Mouse (Mus musculus) E14TG2a.4 (cell line): ENCODE measurements around the gene Nsmce3.

Experiments
- H3K27me3 ChIP-seq: 2 replicates; pipeline ENCODE4 v1.6.1; 2014; ENCODE audit warnings: low read length, control low read depth; ENCODE audit not compliant: insufficient read depth
- H3K36me3 ChIP-seq: 2 replicates; pipeline ENCODE4 v1.6.1; 2014; ENCODE audit warnings: low read length, control low read depth; ENCODE audit not compliant: insufficient read depth
- H3K4me1 ChIP-seq: replicated peaks from 2 replicates; pipeline ENCODE4 v1.6.1; 2014; ENCODE audit warnings: low read depth, low read length, control low read depth
- H3K4me3 ChIP-seq: replicated peaks from 2 replicates; pipeline ENCODE4 v1.5.1; 2014; ENCODE audit warnings: mild to moderate bottlenecking, low read length
- H3K9me3 ChIP-seq: 2 replicates; pipeline ENCODE4 v1.6.1; 2014; ENCODE audit warnings: low read length, control low read depth
- CTCF ChIP-seq: conservative IDR thresholded peaks from 2 replicates; pipeline ENCODE4 v1.5.1; 2014; ENCODE audit warnings: low read length
- NANOG ChIP-seq: IDR thresholded peaks from 2 replicates; pipeline ENCODE4 v1.6.1; 2014; ENCODE audit warnings: borderline replicate concordance, low read length, mixed read lengths
- POU5F1 ChIP-seq: IDR thresholded peaks from 2 replicates; pipeline ENCODE4 v1.6.1; 2014; ENCODE audit warnings: low read length, borderline replicate concordance

The Nsmce3 gene

GRCm38 (mm10) chr7:64855976-64856375 is 16.8 kb downstream of the Nsmce3 start:
- TF ChIP-seq CTCF (no peak), POU5F1 (no peak), NANOG (no peak)
- Histone ChIP-seq H3K4me3 (no peak overlapping the region), H3K9me3 (peaks cover 16% of the 10 kb centered on the region), H3K4me1 (no peaks in the 10 kb centered on the region), H3K36me3 (no peaks in the 10 kb centered on the region), H3K27me3 (no peaks in the 10 kb centered on the region)

- TF ChIP-seq NANOG = no peak
- no peak for TF ChIP-seq CTCF
- TF ChIP-seq POU5F1 = no peak
- peaks cover 16% of the 10 kb centered on the region for H3K9me3 ChIP-seq
- no peaks in the 10 kb centered on the region for H3K36me3 ChIP-seq
- H3K4me1 ChIP-seq = no peaks in the 10 kb centered on the region
- no peaks in the 10 kb centered on the region for H3K27me3 ChIP-seq
- no peak overlapping the region for H3K4me3 ChIP-seq
Observed at GRCm38 (mm10) chr7:64855389-64855927, 17.3 kb downstream of the Nsmce3 start.

GRCm38 (mm10) chr7:64850791-64851190 is 22.0 kb downstream of the Nsmce3 start:
- Histone ChIP-seq H3K36me3 (no peaks in the 10 kb centered on the region), H3K9me3 (no peaks in the 10 kb centered on the region), H3K4me1 (no peaks in the 10 kb centered on the region), H3K4me3 (no peak overlapping the region), H3K27me3 (no peaks in the 10 kb centered on the region)
- no peak for TF ChIP-seq POU5F1
- no peak for TF ChIP-seq NANOG
- no peak for TF ChIP-seq CTCF

GRCm38 (mm10) chr7:64847366-64847899 is 25.4 kb downstream of the Nsmce3 start:
- H3K9me3 ChIP-seq = peaks cover 21% of the 10 kb centered on the region
- peaks cover 3% of the 10 kb centered on the region; the same call in 1 of the 2 replicates for H3K36me3 ChIP-seq
- no peak overlapping the region for H3K4me3 ChIP-seq
- H3K27me3 ChIP-seq = no peaks in the 10 kb centered on the region
- no peaks in the 10 kb centered on the region for H3K4me1 ChIP-seq
- TF ChIP-seq POU5F1 (no peak), CTCF (no peak), NANOG (no peak)

GRCm38 (mm10) chr7:64846061-64846460 is 26.7 kb downstream of the Nsmce3 start:
- Histone ChIP-seq H3K36me3 (peaks cover 3% of the 10 kb centered on the region; the same call in 1 of the 2 replicates), H3K27me3 (no peaks in the 10 kb centered on the region), H3K9me3 (peaks cover 24% of the 10 kb centered on the region), H3K4me1 (peaks cover 7% of the 10 kb centered on the region), H3K4me3 (no peak overlapping the region)
- no peak for TF ChIP-seq CTCF
- TF ChIP-seq POU5F1 = no peak
- no peak for TF ChIP-seq NANOG

GRCm38 (mm10) chr7:64840946-64841659 is 31.7 kb downstream of the Nsmce3 start:
- Histone ChIP-seq H3K4me3 (no peak overlapping the region), H3K36me3 (peaks cover 3% of the 10 kb centered on the region; the same call in 1 of the 2 replicates), H3K4me1 (peaks cover 47% of the 10 kb centered on the region), H3K27me3 (no peaks in the 10 kb centered on the region), H3K9me3 (peaks cover 24% of the 10 kb centered on the region)
- no peak for TF ChIP-seq NANOG
- TF ChIP-seq CTCF = no peak
- TF ChIP-seq POU5F1 = no peak

- Histone ChIP-seq H3K36me3 (peaks cover 3% of the 10 kb centered on the region; the same call in 1 of the 2 replicates), H3K4me3 (peak overlapping the region; percentile 56; the same call in 1 of the 2 replicates), H3K27me3 (no peaks in the 10 kb centered on the region), H3K4me1 (peaks cover 51% of the 10 kb centered on the region), H3K9me3 (peaks cover 24% of the 10 kb centered on the region)
- no peak for TF ChIP-seq POU5F1
- TF ChIP-seq NANOG = no peak
- TF ChIP-seq CTCF = no peak
Observed at GRCm38 (mm10) chr7:64840576-64840895, 32.3 kb downstream of the Nsmce3 start.

- H3K9me3 ChIP-seq = peaks cover 24% of the 10 kb centered on the region
- TF ChIP-seq NANOG (0 out of 2 replicates have a peak, but pooled peaks have one; percentile 5), POU5F1 (no peak), CTCF (0 out of 2 replicates have a peak, but pooled peaks have one; percentile 11)
Observed at GRCm38 (mm10) chr7:64839801-64840575, 32.8 kb downstream of the Nsmce3 start.

More at GRCm38 (mm10) chr7:64839801-64840575, 32.8 kb downstream of the Nsmce3 start:
- H3K4me3 ChIP-seq = peak overlapping the region; percentile 56
- peaks cover 3% of the 10 kb centered on the region; the same call in 1 of the 2 replicates for H3K36me3 ChIP-seq
- H3K4me1 ChIP-seq = peaks cover 51% of the 10 kb centered on the region
- no peaks in the 10 kb centered on the region for H3K27me3 ChIP-seq
